Mouse (Mus musculus) limb, embryonic 14.5 days (tissue): ENCODE data around the gene Tmem171. TPM values are rescaled to one million over a fixed set of nuclear protein-coding genes. Genes with fewer than 3 reads are reported as not detected.

Experiments
- ATAC-seq: fragments of 200-750 bp; cut with Nextera tagmentation; 2 replicates; pipeline ENCODE4 v1.8.0; 2017; ENCODE audit warnings: low read depth, moderate number of reproducible peaks, moderate TSS enrichment; ENCODE audit not compliant: low FRiP score
- DNase-seq: peaks from one replicate; pipeline ENCODE4 v3.0.0-alpha.2; 2015; ENCODE audit warnings: low spot score
- H3K27ac ChIP-seq: fragments of 300-500 bp; sonication (generic); replicated peaks from 2 replicates; pipeline ENCODE4 v1.5.1; 2014; ENCODE audit warnings: low read depth, mild to moderate bottlenecking, low read length, moderate library complexity, mixed read lengths
- H3K27me3 ChIP-seq: fragments of 300-500 bp; sonication (generic); 2 replicates; pipeline ENCODE4 v1.6.1; 2014; ENCODE audit warnings: low read length, mixed read lengths; ENCODE audit not compliant: control insufficient read depth, insufficient read depth
- H3K36me3 ChIP-seq: fragments of 300-500 bp; sonication (generic); 2 replicates; pipeline ENCODE4 v1.6.1; 2014; ENCODE audit warnings: mild to moderate bottlenecking, low read length, moderate library complexity, mixed read lengths; ENCODE audit not compliant: control insufficient read depth, insufficient read depth
- H3K4me1 ChIP-seq: fragments of 300-500 bp; sonication (generic); 2 replicates; pipeline ENCODE4 v1.6.1; 2014; ENCODE audit warnings: antibody characterized with exemption, low read length, mixed read lengths; ENCODE audit not compliant: control insufficient read depth, insufficient read depth
- H3K4me2 ChIP-seq: fragments of 300-500 bp; sonication (generic); replicated peaks from 2 replicates; pipeline ENCODE4 v1.6.1; 2014; ENCODE audit warnings: low read depth, mild to moderate bottlenecking, low read length, moderate library complexity; ENCODE audit not compliant: severe bottlenecking
- H3K4me3 ChIP-seq: fragments of 300-500 bp; sonication (generic); replicated peaks from 2 replicates; pipeline ENCODE4 v1.5.1; 2014; ENCODE audit warnings: low read length
- H3K9ac ChIP-seq: fragments of 300-500 bp; sonication (generic); 2 replicates; pipeline ENCODE4 v1.6.1; 2014; ENCODE audit warnings: mild to moderate bottlenecking, low read depth, low read length, moderate library complexity; ENCODE audit not compliant: severe bottlenecking
- H3K9me3 ChIP-seq: fragments of 300-500 bp; sonication (generic); 2 replicates; pipeline ENCODE4 v1.6.1; 2016; ENCODE audit warnings: low read length; ENCODE audit not compliant: control insufficient read depth
- POLR2A ChIP-seq: fragments of 200-500 bp; IDR thresholded peaks from 2 replicates; pipeline ENCODE4 v1.8.0; 2012; ENCODE audit warnings: inconsistent platforms, mild to moderate bottlenecking, moderate library complexity, borderline replicate concordance; ENCODE audit not compliant: insufficient read depth, insufficient read length; ENCODE audit errors: extremely low read depth
- WGBS: fragments of 180-500 bp; shearing (Covaris S2); extraction: QIAGEN DNeasy Blood & Tissue Kit; methylation state at CpG from one replicate; pipeline ENCODE4 v1.1.7; 2014; 5-methylcytosine and 5-hydroxymethylcytosine counted together
- polyA plus RNA-seq, 2 experiments: library from polyadenylated mRNA; depleted of rRNA in 1 of 2; stranded (reverse) in 1 of 2; unstranded in 1 of 2; fragments of >200 nt; fragmentation: Nextera tagmentation in 1 of 2; extraction: Ambion mirVana in 1 of 2; gene quantifications; 2 replicates each; pipeline versions ENCODE4 v1.2.1 to v1.2.3; 2012 to 2014

Tmem171 gene
- polyA plus RNA-seq, 2 experiments, result 0.05 to 0.17 TPM

- ATAC-seq, result no peak
- H3K4me3 ChIP-seq, result no peak overlapping the region
- TF ChIP-seq POLR2A, result no peak
- no peaks in the 10 kb centered on the region for H3K27me3 ChIP-seq
- H3K27ac ChIP-seq, result no peak overlapping the region
- no peaks in the 10 kb centered on the region for H3K36me3 ChIP-seq
- no peaks in the 10 kb centered on the region for H3K9me3 ChIP-seq
- no peak overlapping the region for H3K4me2 ChIP-seq
- WGBS, result 90% methylated on average over 22 of the region's 22 CpGs
- no peak overlapping the region for H3K9ac ChIP-seq
- peaks cover 4% of the 10 kb centered on the region; the same call in 1 of the 2 replicates for H3K4me1 ChIP-seq
- no peak for DNase-seq
These were observed 46.7 kb downstream of the Tmem171 start for GRCm38 (mm10) chr13:98647775-98648568.

GRCm38 (mm10) chr13:98638507-98639166 lies 56.0 kb downstream of the Tmem171 start:
- no peaks in the 10 kb centered on the region for H3K27me3 ChIP-seq
- no peak for TF ChIP-seq POLR2A
- WGBS, result 90% methylated on average over 5 of the region's 5 CpGs
- 0 out of 2 replicates have a peak, but pooled peaks cover 3% of the 10 kb centered on the region for H3K9me3 ChIP-seq
- H3K27ac ChIP-seq, result no peak overlapping the region
- ATAC-seq, result no peak
- no peak for DNase-seq
- no peaks in the 10 kb centered on the region for H3K4me1 ChIP-seq
- no peak overlapping the region for H3K4me3 ChIP-seq
- H3K9ac ChIP-seq, result no peak overlapping the region
- no peak overlapping the region for H3K4me2 ChIP-seq
- H3K36me3 ChIP-seq, result no peaks in the 10 kb centered on the region

GRCm38 (mm10) chr13:98637145-98637544 lies 57.5 kb downstream of the Tmem171 start, which contains the start of gene Tmem174:
TSS of gene Tmem174 (minus strand) at chr13:98637410.
- no peak for ATAC-seq
- TF ChIP-seq POLR2A, result no peak
- H3K4me3 ChIP-seq, result no peak within 1 kb of the TSS

GRCm38 (mm10) chr13:98636571-98636970 lies 58.1 kb downstream of the Tmem171 start:
- Histone ChIP-seq H3K27ac (no peak overlapping the region), H3K9ac (no peak overlapping the region), H3K4me2 (no peak overlapping the region), H3K9me3 (0 out of 2 replicates have a peak, but pooled peaks cover 3% of the 10 kb centered on the region), H3K27me3 (no peaks in the 10 kb centered on the region), H3K4me3 (no peak overlapping the region), H3K36me3 (no peaks in the 10 kb centered on the region), H3K4me1 (0 out of 2 replicates have a peak, but pooled peaks cover 4% of the 10 kb centered on the region)
- 57% methylated on average over 18 of the region's 18 CpGs for WGBS
- DNase-seq, result no peak
- no peak for TF ChIP-seq POLR2A
- no peak for ATAC-seq

More at GRCm38 (mm10) chr13:98637145-98637544, 57.5 kb downstream of the Tmem171 start, which contains the start of gene Tmem174:
- 90% methylated on average over 12 of the region's 12 CpGs for WGBS
- H3K4me1 ChIP-seq, result 0 out of 2 replicates have a peak, but pooled peaks cover 4% of the 10 kb centered on the region
- H3K27ac ChIP-seq, result no peak within 1 kb of the TSS
- no peaks in the 10 kb centered on the region for H3K27me3 ChIP-seq
- H3K36me3 ChIP-seq, result no peaks in the 10 kb centered on the region
- H3K4me2 ChIP-seq, result no peak within 1 kb of the TSS
- 0 out of 2 replicates have a peak, but pooled peaks cover 3% of the 10 kb centered on the region for H3K9me3 ChIP-seq
- DNase-seq, result no peak
- no peak within 1 kb of the TSS for H3K9ac ChIP-seq

Other genes with a start within 250 kb of the Tmem171 start
- gene Gm10320, start 202.8 kb downstream of the Tmem171 start, polyA plus RNA-seq (2012; rRNA removed), result 1.3 and 1.6 TPM in 2 replicates
- gene Gm10320, start 202.8 kb downstream of the Tmem171 start, polyA plus RNA-seq (2014; fragmentation: Nextera tagmentation; extraction: Ambion mirVana), result 0.84 and 2.3 TPM in 2 replicates
- not detected in 2 replicates for gene Tmem174, start 57.4 kb downstream of the Tmem171 start, polyA plus RNA-seq (2012; rRNA removed)
- gene Tmem174, start 57.4 kb downstream of the Tmem171 start, polyA plus RNA-seq (2014; fragmentation: Nextera tagmentation; extraction: Ambion mirVana), result not detected in 2 replicates
- 39.2 and 41.6 TPM in 2 replicates for gene Fcho2, start 120.6 kb upstream of the Tmem171 start, polyA plus RNA-seq (2012; rRNA removed)
- 25.3 and 30.4 TPM in 2 replicates for gene Fcho2, start 120.6 kb upstream of the Tmem171 start, polyA plus RNA-seq (2014; fragmentation: Nextera tagmentation; extraction: Ambion mirVana)
- gene Tnpo1, start 231.6 kb upstream of the Tmem171 start, polyA plus RNA-seq (2012; rRNA removed), result 43.2 and 49.8 TPM in 2 replicates
- 36.5 and 38.7 TPM in 2 replicates for gene Tnpo1, start 231.6 kb upstream of the Tmem171 start, polyA plus RNA-seq (2014; fragmentation: Nextera tagmentation; extraction: Ambion mirVana)